ENCODE assay signal across 11 mouse cellular contexts in the genomic region with DNA sequence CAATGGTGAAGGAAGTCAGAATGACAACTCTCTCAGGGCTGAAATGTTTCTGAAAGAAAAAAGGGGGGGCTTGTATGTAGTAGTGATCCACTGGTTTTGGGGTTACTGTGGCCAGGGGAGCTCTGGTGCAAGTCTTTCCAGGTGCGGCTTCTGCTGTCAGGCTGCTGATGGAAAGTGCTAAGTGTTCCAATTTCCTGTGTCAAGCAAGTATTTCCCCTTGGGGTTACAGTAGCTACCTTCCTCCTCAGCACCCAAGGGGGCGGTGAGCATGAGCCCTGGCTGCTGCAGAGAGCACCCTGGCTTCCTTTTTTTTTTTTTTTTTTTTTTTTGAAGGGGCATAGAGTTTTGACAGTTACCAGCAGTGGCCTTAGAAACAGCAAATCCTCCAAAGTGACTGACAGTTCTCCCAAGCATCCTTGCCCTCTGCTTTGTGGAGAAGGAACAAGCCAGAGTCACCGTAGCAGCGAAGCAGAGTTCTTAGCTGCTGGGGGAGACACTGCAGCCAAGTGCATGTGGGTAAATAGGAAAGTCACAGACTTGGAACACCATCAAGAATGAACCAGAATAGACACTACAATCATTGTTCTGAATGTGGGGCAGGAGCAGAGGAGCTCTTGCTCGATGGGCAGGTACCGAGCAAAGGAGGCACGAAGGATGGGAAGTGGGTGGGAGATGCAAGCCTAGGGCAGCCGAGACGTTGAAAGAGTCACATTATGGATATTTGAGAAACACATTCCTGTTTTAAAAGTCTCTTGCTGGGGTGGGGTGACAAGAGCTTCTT.
DNase-seq lines count a peak whose midpoint lies in the region; ATAC-seq and TF ChIP-seq lines count a peak whose summit lies in the region.
"Had no signal": no experiment of that assay in that cellular context is flagged by ENCODE, and none has a peak within 500 bp of the region (broad histone marks: within the 10 kb centered on the region; RNA-seq: fewer than 3 reads in every experiment).

No protein-coding gene starts in this region.

- H3K4me1 ChIP-seq in heart, embryonic 12.5 days (replicated peaks): peaks cover 30% of the 10 kb centered on the region
- H3K4me1 ChIP-seq in midbrain, postnatal 0 days (ENCODE audit: insufficient read depth, low read length): 0 out of 2 replicates have a peak, but pooled peaks cover 5% of the 10 kb centered on the region
- peaks cover 4% of the 10 kb centered on the region for H3K4me1 ChIP-seq in midbrain, embryonic 13.5 days (replicated peaks)

- H3K27ac ChIP-seq in heart, embryonic 12.5 days (ENCODE audit: poor library complexity, severe bottlenecking): peak overlapping the region; percentile 12; the same call in 1 of the 2 replicates
- H3K27ac ChIP-seq in midbrain, postnatal 0 days (ENCODE audit: low read depth, low read length): 0 out of 2 replicates have a peak overlapping the region, but pooled peaks have one; percentile 38
- H3K27ac ChIP-seq in midbrain, embryonic 13.5 days: no peak overlapping the region
- H3K27ac ChIP-seq: forebrain, embryonic 12.5 days; stomach, embryonic 15.5 days had no signal

- WGBS in heart, embryonic 12.5 days: 65% methylated on average over 9 of the region's 9 CpGs
- whole genome bisulfite sequencing in midbrain, postnatal 0 days: 76% methylated on average over 9 of the region's 9 CpGs
- 86% methylated on average over 9 of the region's 9 CpGs for WGBS in midbrain, embryonic 13.5 days

- no peaks in the 10 kb centered on the region for H3K27me3 ChIP-seq in heart, embryonic 12.5 days (replicated peaks)
- no peaks in the 10 kb centered on the region for H3K27me3 ChIP-seq in midbrain, postnatal 0 days (ENCODE audit: insufficient read depth, low read length)
- no peaks in the 10 kb centered on the region for H3K27me3 ChIP-seq in midbrain, embryonic 13.5 days
- H3K27me3 ChIP-seq: forebrain, embryonic 12.5 days; stomach, embryonic 15.5 days had no signal

- ATAC-seq in heart, embryonic 12.5 days (ENCODE audit: insufficient number of reproducible peaks, low FRiP score): no peak
- ATAC-seq in midbrain, postnatal 0 days (ENCODE audit: low FRiP score): no peak
- no peak for ATAC-seq in midbrain, embryonic 13.5 days
- peak; percentile 88 to 91 for ATAC-seq in hematopoietic stem cell, adult 5-6 weeks (replicated peaks in 1 of 2; ENCODE audit: insufficient read depth in 1 of 2, low FRiP score in 2 of 2, low TSS enrichment in 1 of 2, low read depth in 1 of 2, poor library complexity in 2 of 2, severe bottlenecking in 2 of 2)

- no peak for TF ChIP-seq CTCF in midbrain, postnatal 0 days (IDR thresholded peaks at IDR 0.05)

- intact Hi-C loops in heart, postnatal 25 days (cut with DNase I): no loop called here
- intact Hi-C loops in gastrocnemius, postnatal 14 days (cut with DNase I; ENCODE audit: low total_unique reads): no loop called here

- no peaks in the 10 kb centered on the region for H3K36me3 ChIP-seq in heart, embryonic 12.5 days
- H3K36me3 ChIP-seq in midbrain, postnatal 0 days (ENCODE audit: insufficient read depth, low read length): no peaks in the 10 kb centered on the region
- no peaks in the 10 kb centered on the region for H3K36me3 ChIP-seq in midbrain, embryonic 13.5 days
- H3K36me3 ChIP-seq: forebrain, embryonic 12.5 days; stomach, embryonic 15.5 days had no signal

- no peak overlapping the region for H3K9ac ChIP-seq in heart, embryonic 12.5 days
- no peak overlapping the region for H3K9ac ChIP-seq in midbrain, postnatal 0 days (replicated peaks; ENCODE audit: low read length, poor library complexity, severe bottlenecking)
- no peak overlapping the region for H3K9ac ChIP-seq in midbrain, embryonic 13.5 days (replicated peaks)
- H3K9ac ChIP-seq: forebrain, embryonic 12.5 days; stomach, embryonic 15.5 days had no signal

- H3K9me3 ChIP-seq in heart, embryonic 12.5 days (replicated peaks): 0 out of 2 replicates have a peak, but pooled peaks cover 6% of the 10 kb centered on the region
- no peaks in the 10 kb centered on the region for H3K9me3 ChIP-seq in midbrain, postnatal 0 days (ENCODE audit: low read length)
- no peaks in the 10 kb centered on the region for H3K9me3 ChIP-seq in midbrain, embryonic 13.5 days
- H3K9me3 ChIP-seq: forebrain, embryonic 12.5 days; stomach, embryonic 15.5 days had no signal

- H3K4me2 ChIP-seq in heart, embryonic 12.5 days: no peak overlapping the region
- H3K4me2 ChIP-seq in midbrain, postnatal 0 days (ENCODE audit: low read depth, low read length, poor library complexity, severe bottlenecking): no peak overlapping the region
- no peak overlapping the region for H3K4me2 ChIP-seq in midbrain, embryonic 13.5 days (replicated peaks)
- H3K4me2 ChIP-seq: forebrain, embryonic 12.5 days; stomach, embryonic 15.5 days had no signal

- no peak overlapping the region for H3K4me3 ChIP-seq in heart, embryonic 12.5 days
- no peak overlapping the region for H3K4me3 ChIP-seq in midbrain, postnatal 0 days (ENCODE audit: low read depth, low read length)
- no peak overlapping the region for H3K4me3 ChIP-seq in midbrain, embryonic 13.5 days (replicated peaks)
- H3K4me3 ChIP-seq: forebrain, embryonic 12.5 days; myocyte; stomach, embryonic 15.5 days had no signal

- DNase-seq in heart, postnatal 25 days (ENCODE audit: low spot score): no peak
- peak; percentile 62 for DNase-seq in midbrain, postnatal 0 days (ENCODE audit: low spot score)
- DNase-seq in thymus, postnatal 14 days: peak; percentile 76
- no peak for DNase-seq in kidney, adult 18-20 months
- no peak for DNase-seq in gastrocnemius, postnatal 14 days

Comparison
In these comparisons a context has a peak if more than half of its experiments do, and no peak if none do; other contexts are left out.
1. ATAC-seq: peak in hematopoietic stem cell, adult 5-6 weeks (2 of 2); none in heart, embryonic 12.5 days (single experiment), midbrain, postnatal 0 days (single experiment) and midbrain, embryonic 13.5 days (single experiment).
2. DNase-seq: peak in midbrain, postnatal 0 days (single experiment) and thymus, postnatal 14 days (single experiment); none in heart, postnatal 25 days (single experiment), kidney, adult 18-20 months (single experiment) and gastrocnemius, postnatal 14 days (single experiment).